Mouse (Mus musculus): Measurements from ENCODE around the gene Sept1. TPM values are rescaled to one million over a fixed set of nuclear protein-coding genes. Genes with fewer than 3 reads are reported as not detected.
A peak's percentile ranks its signal among the peaks of the same experiment; 100 is the strongest.

Gene Sept1
- polyA plus RNA-seq, 1 experiment from 2014 or later, result 11.6 TPM

- ATAC-seq (ENCODE audit: low FRiP score, low TSS enrichment), result peak; percentile 94
- H3K27ac ChIP-seq (replicated peaks; ENCODE audit: low read depth, low read length), result peak within 1 kb of the TSS; percentile 82
- H3K36me3 ChIP-seq (ENCODE audit: control insufficient read depth, insufficient read depth, low read length), result peaks cover 16% of the 10 kb centered on the region
- H3K4me3 ChIP-seq (replicated peaks; ENCODE audit: low read depth, low read length), result peak within 1 kb of the TSS; percentile 84
- peak within 1 kb of the TSS; percentile 96 for H3K9ac ChIP-seq (replicated peaks; ENCODE audit: low read length)
- peaks cover 21% of the 10 kb centered on the region for H3K4me1 ChIP-seq (ENCODE audit: control insufficient read depth, insufficient read depth, low read length)
- H3K27me3 ChIP-seq (ENCODE audit: control insufficient read depth, insufficient read depth, low read length), result no peaks in the 10 kb centered on the region
- peak within 1 kb of the TSS; percentile 86 for H3K4me2 ChIP-seq (ENCODE audit: low read length)
- no peaks in the 10 kb centered on the region for H3K9me3 ChIP-seq (ENCODE audit: control insufficient read depth, low read length)
- peak; percentile 96 for DNase-seq
- under 1% methylated on average over 54 of the region's 56 CpGs for WGBS
These were observed 11.1 kb upstream of the Sept1 start, which contains the start of gene Zfp771 for GRCm38 (mm10) chr7:127243870-127244657. TSS of gene Zfp771 (plus strand) at chr7:127244274.

GRCm38 (mm10) chr7:127243361-127243867 lies 10.5 kb upstream of the Sept1 start:
- Histone ChIP-seq H3K4me1 (ENCODE audit: control insufficient read depth, insufficient read depth, low read length) (peaks cover 21% of the 10 kb centered on the region), H3K9ac (replicated peaks; ENCODE audit: low read length) (peak overlapping the region; percentile 96; the same call in 1 of the 2 replicates), H3K4me3 (replicated peaks; ENCODE audit: low read depth, low read length) (peak overlapping the region; percentile 84), H3K9me3 (ENCODE audit: control insufficient read depth, low read length) (no peaks in the 10 kb centered on the region), H3K27ac (replicated peaks; ENCODE audit: low read depth, low read length) (peak overlapping the region; percentile 82), H3K27me3 (ENCODE audit: control insufficient read depth, insufficient read depth, low read length) (no peaks in the 10 kb centered on the region), H3K36me3 (ENCODE audit: control insufficient read depth, insufficient read depth, low read length) (peaks cover 22% of the 10 kb centered on the region), H3K4me2 (ENCODE audit: low read length) (peak overlapping the region; percentile 86)
- DNase-seq, result no peak
- WGBS, result 41% methylated on average over 2 of the region's 2 CpGs
- ATAC-seq (ENCODE audit: low FRiP score, low TSS enrichment), result no peak

GRCm38 (mm10) chr7:127234777-127235176 lies 1.8 kb upstream of the Sept1 start:
- Histone ChIP-seq H3K27ac (replicated peaks; ENCODE audit: low read depth, low read length) (no peak overlapping the region), H3K4me3 (replicated peaks; ENCODE audit: low read depth, low read length) (peak overlapping the region; percentile 81), H3K4me1 (ENCODE audit: control insufficient read depth, insufficient read depth, low read length) (peaks cover 31% of the 10 kb centered on the region), H3K27me3 (ENCODE audit: control insufficient read depth, insufficient read depth, low read length) (no peaks in the 10 kb centered on the region), H3K9ac (replicated peaks; ENCODE audit: low read length) (no peak overlapping the region), H3K36me3 (ENCODE audit: control insufficient read depth, insufficient read depth, low read length) (peaks cover 51% of the 10 kb centered on the region), H3K4me2 (ENCODE audit: low read length) (peak overlapping the region; percentile 69), H3K9me3 (ENCODE audit: control insufficient read depth, low read length) (no peaks in the 10 kb centered on the region)
- ATAC-seq (ENCODE audit: low FRiP score, low TSS enrichment) (no peak), DNase-seq (no peak)
- WGBS, result 96% methylated on average over 2 of the region's 2 CpGs

GRCm38 (mm10) chr7:127233765-127234164 lies 835 bp upstream of the Sept1 start:
- DNase-seq, result no peak
- Histone ChIP-seq H3K4me3 (replicated peaks; ENCODE audit: low read depth, low read length) (peak overlapping the region; percentile 81), H3K27me3 (ENCODE audit: control insufficient read depth, insufficient read depth, low read length) (no peaks in the 10 kb centered on the region), H3K4me2 (ENCODE audit: low read length) (peak overlapping the region; percentile 69), H3K36me3 (ENCODE audit: control insufficient read depth, insufficient read depth, low read length) (peaks cover 48% of the 10 kb centered on the region), H3K9me3 (ENCODE audit: control insufficient read depth, low read length) (no peaks in the 10 kb centered on the region), H3K9ac (replicated peaks; ENCODE audit: low read length) (peak overlapping the region; percentile 98), H3K27ac (replicated peaks; ENCODE audit: low read depth, low read length) (peak overlapping the region; percentile 99), H3K4me1 (ENCODE audit: control insufficient read depth, insufficient read depth, low read length) (peaks cover 31% of the 10 kb centered on the region)
- ATAC-seq (ENCODE audit: low FRiP score, low TSS enrichment), result no peak
- 6% methylated on average over 9 of the region's 9 CpGs for WGBS

GRCm38 (mm10) chr7:127233368-127233749 lies 429 bp upstream of the Sept1 start:
- Histone ChIP-seq H3K36me3 (ENCODE audit: control insufficient read depth, insufficient read depth, low read length) (peaks cover 44% of the 10 kb centered on the region), H3K9ac (replicated peaks; ENCODE audit: low read length) (peak overlapping the region; percentile 98), H3K4me3 (replicated peaks; ENCODE audit: low read depth, low read length) (peak overlapping the region; percentile 81), H3K9me3 (ENCODE audit: control insufficient read depth, low read length) (no peaks in the 10 kb centered on the region), H3K4me2 (ENCODE audit: low read length) (peak overlapping the region; percentile 69), H3K4me1 (ENCODE audit: control insufficient read depth, insufficient read depth, low read length) (peaks cover 31% of the 10 kb centered on the region), H3K27ac (replicated peaks; ENCODE audit: low read depth, low read length) (peak overlapping the region; percentile 99), H3K27me3 (ENCODE audit: control insufficient read depth, insufficient read depth, low read length) (no peaks in the 10 kb centered on the region)
- 0% methylated on average over 27 of the region's 27 CpGs for WGBS
- DNase-seq, result peak; percentile 68
- ATAC-seq (ENCODE audit: low FRiP score, low TSS enrichment), result peak; percentile 32

- Histone ChIP-seq H3K27me3 (ENCODE audit: control insufficient read depth, insufficient read depth, low read length) (no peaks in the 10 kb centered on the region), H3K9ac (replicated peaks; ENCODE audit: low read length) (peak overlapping the region; percentile 98), H3K4me3 (replicated peaks; ENCODE audit: low read depth, low read length) (peak overlapping the region; percentile 81), H3K27ac (replicated peaks; ENCODE audit: low read depth, low read length) (peak overlapping the region; percentile 99), H3K4me2 (ENCODE audit: low read length) (peak overlapping the region; percentile 69), H3K36me3 (ENCODE audit: control insufficient read depth, insufficient read depth, low read length) (peaks cover 31% of the 10 kb centered on the region), H3K4me1 (ENCODE audit: control insufficient read depth, insufficient read depth, low read length) (peaks cover 31% of the 10 kb centered on the region), H3K9me3 (ENCODE audit: control insufficient read depth, low read length) (no peaks in the 10 kb centered on the region)
- peak; percentile 25 for DNase-seq
- no peak for ATAC-seq (ENCODE audit: low FRiP score, low TSS enrichment)
- 3% methylated on average over 20 of the region's 20 CpGs for WGBS
These were observed 906 bp downstream of the Sept1 start for GRCm38 (mm10) chr7:127231826-127232621.

- H3K4me3 ChIP-seq (replicated peaks; ENCODE audit: low read depth, low read length), result peak overlapping the region; percentile 81
- no peak for ATAC-seq (ENCODE audit: low FRiP score, low TSS enrichment)
- no peak overlapping the region for H3K27ac ChIP-seq (replicated peaks; ENCODE audit: low read depth, low read length)
- peak overlapping the region; percentile 98; the same call in 1 of the 2 replicates for H3K9ac ChIP-seq (replicated peaks; ENCODE audit: low read length)
- DNase-seq, result no peak
- H3K4me1 ChIP-seq (ENCODE audit: control insufficient read depth, insufficient read depth, low read length), result peaks cover 31% of the 10 kb centered on the region
- WGBS, result 69% methylated on average over 3 of the region's 3 CpGs
- H3K9me3 ChIP-seq (ENCODE audit: control insufficient read depth, low read length), result no peaks in the 10 kb centered on the region
- no peaks in the 10 kb centered on the region for H3K27me3 ChIP-seq (ENCODE audit: control insufficient read depth, insufficient read depth, low read length)
- peaks cover 25% of the 10 kb centered on the region for H3K36me3 ChIP-seq (ENCODE audit: control insufficient read depth, insufficient read depth, low read length)
- H3K4me2 ChIP-seq (ENCODE audit: low read length), result peak overlapping the region; percentile 69
These were observed 1.6 kb downstream of the Sept1 start for GRCm38 (mm10) chr7:127231376-127231775.

GRCm38 (mm10) chr7:127228615-127229303 lies 4.2 kb downstream of the Sept1 start:
- ATAC-seq (ENCODE audit: low FRiP score, low TSS enrichment), result no peak
- Histone ChIP-seq H3K27me3 (ENCODE audit: control insufficient read depth, insufficient read depth, low read length) (no peaks in the 10 kb centered on the region), H3K4me2 (ENCODE audit: low read length) (no peak overlapping the region), H3K4me3 (replicated peaks; ENCODE audit: low read depth, low read length) (no peak overlapping the region), H3K9ac (replicated peaks; ENCODE audit: low read length) (no peak overlapping the region), H3K36me3 (ENCODE audit: control insufficient read depth, insufficient read depth, low read length) (peaks cover 11% of the 10 kb centered on the region; the same call in 1 of the 2 replicates), H3K9me3 (ENCODE audit: control insufficient read depth, low read length) (no peaks in the 10 kb centered on the region), H3K4me1 (ENCODE audit: control insufficient read depth, insufficient read depth, low read length) (peaks cover 20% of the 10 kb centered on the region), H3K27ac (replicated peaks; ENCODE audit: low read depth, low read length) (no peak overlapping the region)
- peak; percentile 86 for DNase-seq
- 68% methylated on average over 4 of the region's 4 CpGs for WGBS

Measured in midbrain, embryonic 14.5 days (tissue).